Mouse (Mus musculus) liver, postnatal 0 days (tissue): ENCODE measurements around the gene Lysmd1. TPM values are rescaled to one million over a fixed set of nuclear protein-coding genes. Genes with fewer than 3 reads are reported as not detected.
"Not testable (repeated sequence)": the region's sequence is repeated elsewhere in the genome, so short reads cannot be mapped to it uniquely, and the experiment has no call there.

Source experiments
- ATAC-seq: fragments of 200-750 bp; cut with Nextera tagmentation; 2 replicates; pipeline ENCODE4 v1.8.0; 2017; ENCODE audit warnings: mild to moderate bottlenecking, moderate library complexity
- DNase-seq: peaks from one replicate; pipeline ENCODE4 v3.0.0-alpha.2; 2016
- H3K27ac ChIP-seq: fragments of 300-500 bp; sonication (generic); 2 replicates; pipeline ENCODE4 v1.5.1; 2014; ENCODE audit warnings: antibody characterized with exemption, moderate library complexity, mild to moderate bottlenecking, low read depth
- H3K27me3 ChIP-seq: fragments of 300-500 bp; sonication (generic); 2 replicates; pipeline ENCODE4 v1.6.1; 2014; ENCODE audit warnings: low read length, control low read depth, mixed read lengths; ENCODE audit not compliant: insufficient read depth
- H3K36me3 ChIP-seq: fragments of 300-500 bp; sonication (generic); replicated peaks from 2 replicates; pipeline ENCODE4 v1.6.1; 2014; ENCODE audit warnings: mild to moderate bottlenecking, control low read depth, low read length, moderate library complexity, mixed read lengths; ENCODE audit not compliant: insufficient read depth
- H3K4me1 ChIP-seq: fragments of 300-500 bp; sonication (generic); 2 replicates; pipeline ENCODE4 v1.6.1; 2014; ENCODE audit warnings: antibody characterized with exemption, mild to moderate bottlenecking, control low read depth; ENCODE audit not compliant: insufficient read depth
- H3K4me2 ChIP-seq: fragments of 300-500 bp; sonication (generic); 2 replicates; pipeline ENCODE4 v1.6.1; 2014; ENCODE audit warnings: low read depth, mild to moderate bottlenecking, low read length, moderate library complexity, mixed read lengths
- H3K4me3 ChIP-seq: fragments of 300-500 bp; sonication (generic); 2 replicates; pipeline ENCODE4 v1.5.1; 2014; ENCODE audit warnings: low read depth, low read length
- H3K9ac ChIP-seq: fragments of 300-500 bp; sonication (generic); replicated peaks from 2 replicates; pipeline ENCODE4 v1.6.1; 2014; ENCODE audit warnings: mild to moderate bottlenecking, moderate library complexity
- H3K9me3 ChIP-seq: fragments of 300-500 bp; sonication (generic); 2 replicates; pipeline ENCODE4 v1.6.1; 2016; ENCODE audit warnings: mild to moderate bottlenecking, control low read depth, low read length, mixed read lengths
- CTCF ChIP-seq: sonication (generic); IDR thresholded peaks from 2 replicates; pipeline ENCODE4 v1.5.1; 2016; ENCODE audit warnings: antibody characterized with exemption, low read depth
- EP300 ChIP-seq: IDR thresholded peaks from 2 replicates; pipeline ENCODE4 v1.6.1; 2016; ENCODE audit warnings: antibody characterized with exemption, low read depth, mild to moderate bottlenecking
- WGBS: fragments of 180-500 bp; shearing (Covaris S2); extraction: QIAGEN DNeasy Blood & Tissue Kit; methylation state at CpG from one replicate; pipeline ENCODE4 v1.1.7; 2014; ENCODE audit not compliant: insufficient replicate concordance; 5-methylcytosine and 5-hydroxymethylcytosine counted together
- polyA plus RNA-seq: library from polyadenylated mRNA; unstranded; fragments of >200 nt; fragmentation: Nextera tagmentation; extraction: Ambion mirVana; gene quantifications from 2 replicates; pipeline ENCODE4 v1.2.1, GENCODE M21; 2015

Gene Lysmd1
- polyA plus RNA-seq, 1 experiment from 2014 or later: 6.7 TPM

DNA sequence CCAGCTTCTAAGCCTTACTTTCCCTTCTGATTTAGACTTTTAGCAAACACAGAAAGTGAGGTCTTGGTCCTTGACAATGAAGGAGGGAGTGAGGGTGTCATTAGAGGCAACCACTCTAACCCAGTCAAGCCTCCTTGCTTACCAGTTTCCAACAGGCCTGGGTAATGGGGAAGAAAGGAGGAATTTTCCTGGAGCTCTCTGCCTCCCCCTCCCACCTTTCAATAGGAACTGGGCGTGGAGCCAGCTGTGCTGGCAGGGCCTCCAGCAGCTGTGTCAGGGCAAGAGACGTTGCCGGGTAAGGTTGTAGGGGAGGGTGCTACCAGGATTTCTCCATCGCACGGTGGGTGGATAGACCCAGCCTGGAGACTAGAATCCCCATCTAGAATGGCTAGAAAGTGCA, 8.9 kb upstream of the Lysmd1 start:
- 40% methylated on average over 5 of the region's 5 CpGs for WGBS
- Histone ChIP-seq H3K27me3 (no peaks in the 10 kb centered on the region), H3K36me3 (peaks cover 29% of the 10 kb centered on the region), H3K27ac (no peak overlapping the region), H3K4me2 (no peak overlapping the region), H3K4me3 (no peak overlapping the region), H3K9ac (no peak overlapping the region), H3K9me3 (no peaks in the 10 kb centered on the region), H3K4me1 (peaks cover 8% of the 10 kb centered on the region)
- ATAC-seq: peak; percentile 34; the same call in 1 of the 2 replicates
- TF ChIP-seq CTCF (no peak), EP300 (no peak)
- DNase-seq: peak; percentile 60

DNA sequence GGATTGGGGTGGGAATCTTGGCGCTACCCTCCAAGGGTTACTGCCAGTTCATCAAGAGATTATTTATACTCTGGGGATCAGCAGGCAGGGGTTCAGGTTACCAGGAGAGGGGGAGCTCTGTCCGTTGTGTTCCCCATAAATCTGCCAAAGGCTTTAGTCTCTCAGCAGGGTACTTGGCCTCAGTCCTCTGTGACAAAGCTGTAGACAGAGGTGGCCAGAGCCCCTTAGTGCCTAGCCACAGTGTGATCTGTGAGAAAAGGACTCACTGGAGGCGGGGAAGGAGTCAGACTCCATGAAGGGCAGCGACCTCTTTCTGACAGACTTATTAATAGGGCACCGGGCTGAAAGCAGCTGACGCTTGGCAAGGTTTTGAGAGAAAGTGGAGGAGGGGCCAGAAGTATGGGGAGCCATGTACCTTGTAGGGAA, 4.6 kb upstream of the Lysmd1 start:
- H3K9me3 ChIP-seq: no peaks in the 10 kb centered on the region
- no peak overlapping the region for H3K9ac ChIP-seq
- DNase-seq: no peak
- TF ChIP-seq CTCF: no peak
- TF ChIP-seq EP300: no peak
- no peaks in the 10 kb centered on the region for H3K27me3 ChIP-seq
- H3K36me3 ChIP-seq: peaks cover 20% of the 10 kb centered on the region
- peaks cover 13% of the 10 kb centered on the region for H3K4me1 ChIP-seq
- H3K4me3 ChIP-seq: no peak overlapping the region
- H3K4me2 ChIP-seq: no peak overlapping the region
- 66% methylated on average over 6 of the region's 6 CpGs for WGBS
- H3K27ac ChIP-seq: no peak overlapping the region
- ATAC-seq: no peak

DNA sequence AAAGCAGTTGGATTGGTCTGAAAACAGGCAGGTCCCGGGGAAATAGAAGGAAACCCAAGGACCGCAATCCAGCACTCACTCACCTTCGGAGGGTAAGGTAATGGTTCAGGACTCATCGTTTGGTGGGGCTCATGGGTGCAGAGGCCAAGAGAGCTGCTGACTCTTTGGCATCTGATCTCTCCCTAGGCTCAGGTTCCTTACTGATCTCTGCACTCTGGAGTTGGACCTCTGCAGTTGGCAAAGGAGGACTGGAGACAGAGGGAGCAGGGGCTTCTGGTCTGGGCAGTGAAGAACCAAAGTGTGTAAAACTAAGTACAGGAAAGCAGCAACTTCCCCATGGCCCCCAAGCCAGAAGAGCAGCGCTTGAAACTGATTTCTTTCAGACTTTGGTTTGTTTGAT, 3.8 kb upstream of the Lysmd1 start:
- H3K9ac ChIP-seq: no peak overlapping the region
- peaks cover 20% of the 10 kb centered on the region for H3K36me3 ChIP-seq
- no peak overlapping the region for H3K4me3 ChIP-seq
- H3K4me2 ChIP-seq: no peak overlapping the region
- 76% methylated on average over 5 of the region's 5 CpGs for WGBS
- H3K9me3 ChIP-seq: no peaks in the 10 kb centered on the region
- TF ChIP-seq CTCF (no peak), EP300 (no peak)
- no peaks in the 10 kb centered on the region for H3K27me3 ChIP-seq
- DNase-seq (no peak), ATAC-seq (no peak)
- no peak overlapping the region for H3K27ac ChIP-seq
- H3K4me1 ChIP-seq: peaks cover 12% of the 10 kb centered on the region

DNA sequence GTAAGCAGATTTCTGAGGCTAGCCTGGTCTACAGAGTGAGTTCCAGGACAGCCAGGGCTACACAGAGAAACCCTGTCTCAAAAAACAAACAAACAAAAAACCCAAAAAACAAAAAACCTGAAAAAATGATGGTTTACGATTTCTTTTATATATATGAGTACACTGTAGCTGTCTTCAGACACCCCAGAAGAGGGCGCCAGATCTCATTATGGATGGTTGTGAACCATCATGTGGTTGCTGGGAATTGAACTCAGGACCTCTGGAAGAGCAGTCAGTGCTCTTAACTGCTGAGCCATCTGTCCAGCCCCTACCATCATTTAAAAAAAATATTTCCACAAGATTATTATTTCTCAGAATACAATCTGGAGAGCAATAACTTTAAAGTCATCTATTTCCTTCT, 1.5 kb upstream of the Lysmd1 start:
- not testable (repeated sequence) for H3K27ac ChIP-seq, H3K4me3 ChIP-seq, DNase-seq, H3K9me3 ChIP-seq, ATAC-seq, H3K4me2 ChIP-seq, H3K27me3 ChIP-seq, H3K9ac ChIP-seq
- 75% methylated on average over 2 of the region's 2 CpGs for WGBS
- H3K4me1 ChIP-seq: peaks cover 29% of the 10 kb centered on the region
- H3K36me3 ChIP-seq: peaks cover 20% of the 10 kb centered on the region
- peak; percentile 37 for TF ChIP-seq CTCF

GRCm38 (mm10) chr3:95133176-95133575, 712 bp upstream of the Lysmd1 start:
- Histone ChIP-seq H3K4me2 (peak overlapping the region; percentile 79), H3K36me3 (peaks cover 23% of the 10 kb centered on the region), H3K9me3 (no peaks in the 10 kb centered on the region), H3K27ac (peak overlapping the region; percentile 55), H3K9ac (peak overlapping the region; percentile 68), H3K27me3 (no peaks in the 10 kb centered on the region), H3K4me1 (peaks cover 29% of the 10 kb centered on the region), H3K4me3 (peak overlapping the region; percentile 65)
- 53% methylated on average over 11 of the region's 11 CpGs for WGBS
- ATAC-seq (no peak), DNase-seq (no peak)
- TF ChIP-seq EP300: no peak
- no peak for TF ChIP-seq CTCF

DNA sequence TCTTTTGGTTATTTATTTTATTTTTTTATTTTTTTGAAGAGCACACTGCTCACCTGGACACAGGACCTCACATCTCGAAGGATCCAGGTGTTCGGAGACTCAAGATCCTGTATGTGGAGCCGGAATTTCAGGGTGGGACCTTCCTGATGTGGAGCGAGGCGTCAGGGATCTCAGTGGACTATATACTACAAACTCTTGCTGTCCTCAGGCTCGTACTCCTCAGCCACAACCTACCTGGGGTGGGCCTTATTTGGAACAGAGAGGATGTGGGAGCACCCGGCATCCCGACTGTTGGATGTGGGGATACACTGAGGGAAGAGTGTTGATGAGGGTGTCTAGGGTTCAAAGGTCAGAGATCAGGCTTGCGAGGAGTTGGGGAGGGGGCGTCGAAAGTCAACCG, 245 bp downstream of the Lysmd1 start:
- not testable (repeated sequence) for H3K27me3 ChIP-seq, H3K27ac ChIP-seq, H3K9me3 ChIP-seq, DNase-seq, H3K4me2 ChIP-seq, H3K9ac ChIP-seq
- peak overlapping the region; percentile 65 for H3K4me3 ChIP-seq
- H3K36me3 ChIP-seq: peaks cover 21% of the 10 kb centered on the region
- ATAC-seq: peak; percentile 44
- no CpG with 5 or more reads among the region's 12 CpGs for WGBS
- H3K4me1 ChIP-seq: peaks cover 29% of the 10 kb centered on the region

DNA sequence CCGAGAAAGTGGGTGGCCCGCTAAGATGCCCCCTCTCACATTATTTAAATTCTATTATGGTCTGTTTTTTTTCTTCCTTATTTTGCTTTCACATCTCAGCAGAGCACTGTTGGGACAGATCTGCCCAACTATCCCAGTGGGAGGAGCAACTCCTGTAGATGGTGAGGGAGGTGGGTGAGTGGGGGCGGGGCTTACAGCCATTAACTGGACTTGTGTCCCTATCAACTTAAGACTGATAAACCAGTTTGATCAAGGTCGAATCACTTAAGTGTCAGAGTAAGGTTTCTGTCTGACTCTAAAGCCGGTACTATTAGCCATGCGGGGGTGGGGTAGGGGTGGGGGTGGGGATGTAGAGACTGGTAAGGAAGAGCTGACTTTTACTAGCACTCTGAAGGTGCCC, 1.1 kb downstream of the Lysmd1 start:
- peak overlapping the region; percentile 52 for H3K4me3 ChIP-seq
- peaks cover 35% of the 10 kb centered on the region for H3K4me1 ChIP-seq
- ATAC-seq: 0 out of 2 replicates have a peak, but pooled peaks have one; percentile 20
- H3K27me3 ChIP-seq: no peaks in the 10 kb centered on the region
- peak overlapping the region; percentile 51 for H3K9ac ChIP-seq
- H3K36me3 ChIP-seq: peaks cover 20% of the 10 kb centered on the region; the same call in 1 of the 2 replicates
- H3K9me3 ChIP-seq: no peaks in the 10 kb centered on the region
- peak; percentile 78 for DNase-seq
- H3K27ac ChIP-seq: peak overlapping the region; percentile 49
- peak overlapping the region; percentile 70 for H3K4me2 ChIP-seq
- TF ChIP-seq CTCF (no peak), EP300 (no peak)
- WGBS: 4% methylated on average over 6 of the region's 6 CpGs
